Mouse (Mus musculus) bone marrow macrophage, adult 2 months (primary cell): ENCODE data around the gene Onecut3. TPM values are rescaled to one million over a fixed set of nuclear protein-coding genes. Genes with fewer than 3 reads are reported as not detected.

ENCODE experiments used
- H3K27ac ChIP-seq: 2 replicates; pipeline ENCODE4 v1.5.1; 2012; ENCODE audit warnings: low read depth, low read length; ENCODE audit not compliant: insufficient read depth
- H3K4me1 ChIP-seq: 2 replicates; pipeline ENCODE4 v1.6.1; 2012; ENCODE audit warnings: low read length; ENCODE audit not compliant: control insufficient read depth, insufficient read depth
- H3K4me3 ChIP-seq: 2 replicates; pipeline ENCODE4 v1.5.1; 2012; ENCODE audit warnings: mild to moderate bottlenecking, low read length, moderate library complexity; ENCODE audit not compliant: insufficient read depth
- CTCF ChIP-seq: IDR thresholded peaks from 2 replicates; pipeline ENCODE4 v1.5.1; 2012; ENCODE audit warnings: low read depth, mild to moderate bottlenecking, low read length, moderate library complexity
- POLR2A ChIP-seq: IDR thresholded peaks from 2 replicates; pipeline ENCODE4 v1.6.1; 2012; ENCODE audit warnings: mild to moderate bottlenecking, low read depth, low read length, borderline replicate concordance
- polyA plus RNA-seq: library from polyadenylated mRNA; stranded (reverse); fragments of >200 nt; gene quantifications from 2 replicates; pipeline ENCODE4 v1.2.4, GENCODE M21; 2012; ENCODE audit not compliant: missing spikeins, insufficient read depth, insufficient read length

Onecut3 gene
- polyA plus RNA-seq, 1 experiment, result not detected

DNA sequence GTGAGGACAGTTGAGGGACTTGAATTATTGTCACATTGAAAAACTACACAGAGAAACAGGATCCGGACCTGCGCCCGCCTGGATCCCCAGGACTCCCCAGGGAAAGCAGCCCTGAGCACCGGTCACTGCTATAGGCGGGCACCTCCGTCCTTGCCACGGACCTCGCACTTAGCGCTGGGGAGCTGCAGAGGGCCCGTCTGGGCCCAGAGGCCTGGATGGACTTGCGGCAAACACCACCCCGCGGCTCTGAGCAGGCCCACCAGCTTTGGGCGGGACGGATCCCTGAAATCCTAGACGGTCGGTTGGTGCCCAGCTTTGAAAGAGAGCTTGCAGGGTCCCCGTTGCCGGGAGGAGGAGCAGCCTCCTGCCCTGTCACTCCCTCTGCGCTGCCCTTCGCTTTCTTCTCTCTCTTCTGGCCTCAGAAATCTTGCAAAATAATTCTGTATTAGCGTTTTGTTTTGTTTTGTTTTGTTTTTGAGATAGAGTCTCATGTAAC is 8.2 kb downstream of the Onecut3 start:
- Histone ChIP-seq H3K4me3 (no peak overlapping the region), H3K27ac (no peak overlapping the region), H3K4me1 (0 out of 2 replicates have a peak, but pooled peaks cover 3% of the 10 kb centered on the region)
- no peak for TF ChIP-seq CTCF

DNA sequence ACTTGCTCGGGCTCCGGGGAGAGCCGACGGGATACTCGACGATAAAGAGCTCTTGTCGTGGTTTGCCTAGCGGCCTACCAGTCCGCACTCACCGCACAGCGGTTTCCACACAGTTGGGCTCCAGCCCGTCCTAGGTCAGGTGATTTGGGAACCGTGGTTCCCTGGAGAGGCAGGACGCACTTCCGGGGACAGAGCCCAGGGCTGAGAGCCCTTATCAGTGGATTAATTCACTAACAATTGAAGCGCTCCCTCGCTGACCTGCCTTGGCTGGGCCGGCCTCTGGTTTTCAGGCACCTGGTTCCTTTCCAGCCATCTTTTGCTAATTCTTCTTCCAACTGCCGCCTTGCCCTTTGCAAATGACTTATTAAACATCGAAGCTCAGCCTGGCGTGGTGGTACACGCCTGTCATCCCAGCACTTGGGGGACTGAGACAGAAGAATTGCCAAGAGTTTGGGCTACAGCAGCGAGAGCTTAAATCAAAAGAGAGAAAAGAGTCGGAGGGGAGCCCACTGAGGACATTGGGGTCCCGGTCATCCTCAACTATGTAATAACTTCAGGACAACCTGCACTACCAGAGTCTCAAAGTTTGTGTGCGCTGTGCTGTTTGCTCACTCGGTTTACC is 9.1 kb downstream of the Onecut3 start:
- Histone ChIP-seq H3K4me3 (peak overlapping the region; percentile 3; the same call in 1 of the 2 replicates), H3K27ac (no peak overlapping the region), H3K4me1 (0 out of 2 replicates have a peak, but pooled peaks cover 3% of the 10 kb centered on the region)
- TF ChIP-seq CTCF, result no peak
- TF ChIP-seq POLR2A, result no peak

DNA sequence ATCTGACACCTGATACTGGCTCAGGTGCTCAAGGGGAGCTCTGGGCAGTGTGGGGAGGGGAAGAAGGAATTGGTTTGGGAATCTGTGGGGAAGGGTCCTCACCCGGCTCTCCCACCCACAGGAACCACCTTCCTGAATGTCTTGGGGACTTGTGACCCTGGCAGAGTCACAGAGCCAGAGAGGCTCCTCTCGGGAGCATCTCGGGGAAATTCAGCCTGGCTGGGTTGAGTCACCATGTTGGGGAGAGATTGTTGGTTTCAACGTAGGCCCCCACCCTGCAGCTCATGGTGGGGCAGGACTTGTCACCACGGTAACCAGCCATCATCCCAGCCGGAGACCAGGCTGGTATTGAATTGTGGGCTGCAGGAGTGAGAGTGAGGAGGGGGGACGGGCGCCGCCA is 10.1 kb downstream of the Onecut3 start:
- TF ChIP-seq POLR2A, result no peak
- no peak for TF ChIP-seq CTCF
- H3K27ac ChIP-seq, result no peak overlapping the region
- no peak overlapping the region for H3K4me3 ChIP-seq
- peaks cover 3% of the 10 kb centered on the region for H3K4me1 ChIP-seq

DNA sequence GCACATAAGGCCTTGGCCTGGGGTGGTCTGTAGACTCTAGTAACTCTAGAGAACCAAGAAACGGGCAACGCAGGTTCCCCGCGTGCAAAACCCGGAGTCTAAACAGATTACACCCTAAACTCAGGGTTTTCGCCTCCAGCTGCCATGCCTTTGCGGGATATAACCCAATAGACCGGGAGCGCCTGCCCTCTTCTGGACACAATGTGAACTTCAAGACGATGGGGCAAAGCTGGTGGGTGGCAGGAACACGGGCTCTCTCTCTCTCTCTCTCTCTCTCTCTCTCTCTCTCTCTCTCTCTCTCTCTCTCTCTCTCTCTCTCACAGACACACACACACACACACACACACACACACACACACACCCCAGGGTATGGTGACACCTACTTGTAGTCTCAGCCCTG is 11.6 kb downstream of the Onecut3 start:
- Histone ChIP-seq H3K27ac (no peak overlapping the region), H3K4me1 (peaks cover 11% of the 10 kb centered on the region), H3K4me3 (no peak overlapping the region)
- TF ChIP-seq POLR2A, result no peak
- peak; percentile 33; the same call in 1 of the 2 replicates for TF ChIP-seq CTCF

DNA sequence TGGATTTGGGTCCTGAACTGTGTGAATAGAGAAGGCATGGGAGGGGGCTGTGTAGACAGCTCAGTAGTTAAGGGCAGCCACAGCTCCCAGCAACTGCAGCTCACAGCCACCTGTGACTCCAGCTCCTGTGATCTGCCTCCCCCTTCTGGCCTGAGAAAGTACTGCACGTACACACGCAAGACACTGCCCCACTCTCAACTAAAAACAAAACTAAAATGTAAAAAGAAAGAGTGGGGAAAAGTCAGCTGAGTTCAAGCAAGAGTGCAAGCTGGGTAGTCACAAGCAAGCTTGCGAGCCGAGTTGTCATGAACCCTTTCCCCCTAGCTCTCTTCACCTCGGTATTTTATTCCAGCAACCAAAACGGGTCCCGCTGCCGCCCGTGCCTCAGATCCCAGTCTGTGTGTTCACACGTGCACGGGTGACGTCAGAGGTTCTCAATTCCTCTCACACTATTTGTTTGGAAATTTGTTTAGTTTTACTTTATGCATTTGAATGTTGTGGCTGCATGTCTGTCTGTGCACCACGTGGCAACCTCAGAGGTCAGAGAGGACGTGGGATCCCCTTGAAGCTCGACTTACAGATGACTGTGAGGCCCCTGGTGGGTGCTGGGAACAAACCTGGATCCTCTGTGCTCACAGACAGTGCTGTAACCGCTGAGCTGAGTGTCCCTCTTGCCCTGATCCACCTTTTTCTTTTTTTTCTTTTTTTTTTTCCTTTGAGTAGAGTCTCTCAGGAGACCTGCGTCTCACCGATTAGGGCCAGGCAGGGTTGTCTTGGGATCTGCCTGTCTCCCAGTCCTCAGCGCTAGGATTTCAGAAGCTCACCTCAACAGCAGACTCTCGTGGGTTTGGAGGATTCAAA is 15.0 kb downstream of the Onecut3 start:
- TF ChIP-seq CTCF, result peak; percentile 57
- TF ChIP-seq POLR2A, result no peak
- peaks cover 9% of the 10 kb centered on the region for H3K4me1 ChIP-seq
- no peak overlapping the region for H3K27ac ChIP-seq
- peak overlapping the region; percentile 57 for H3K4me3 ChIP-seq

DNA sequence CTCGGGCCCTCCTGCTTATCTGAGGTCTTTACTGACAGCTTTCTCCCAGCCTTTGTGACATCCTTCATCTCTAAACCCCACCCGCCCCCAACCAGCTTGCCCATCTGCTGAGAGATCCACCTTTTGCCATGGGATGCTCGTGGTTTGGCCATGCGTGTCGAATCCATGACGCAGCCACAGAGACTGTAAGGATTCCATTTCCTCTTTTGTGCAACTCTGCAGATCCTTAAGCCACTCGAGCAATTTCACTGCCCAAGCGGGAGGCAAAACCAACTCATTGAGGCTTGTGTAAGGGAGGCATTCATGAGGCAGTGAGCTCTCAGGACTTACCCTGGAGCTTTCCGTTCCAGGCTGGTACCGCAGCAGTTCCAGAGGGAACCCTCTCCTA is 15.6 kb downstream of the Onecut3 start:
- Histone ChIP-seq H3K4me3 (peak overlapping the region; percentile 57; the same call in 1 of the 2 replicates), H3K27ac (no peak overlapping the region), H3K4me1 (peaks cover 9% of the 10 kb centered on the region)
- TF ChIP-seq POLR2A, result no peak
- no peak for TF ChIP-seq CTCF

DNA sequence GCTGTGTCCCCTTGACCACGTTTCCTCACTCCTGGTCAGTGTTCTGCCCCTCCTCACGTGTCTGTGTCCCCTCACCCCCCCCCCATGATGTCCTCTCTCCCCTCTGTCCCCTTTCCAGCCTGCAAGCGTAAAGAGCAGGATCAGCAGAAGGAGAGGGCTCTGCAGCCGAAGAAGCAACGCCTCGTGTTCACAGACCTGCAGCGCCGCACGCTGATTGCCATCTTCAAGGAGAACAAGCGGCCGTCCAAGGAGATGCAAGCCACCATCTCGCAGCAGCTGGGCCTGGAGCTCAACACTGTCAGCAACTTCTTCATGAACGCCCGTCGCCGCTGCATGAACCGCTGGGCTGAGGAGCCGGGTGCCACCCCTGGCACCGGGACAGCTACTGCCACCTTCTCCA is 19.1 kb downstream of the Onecut3 start:
- TF ChIP-seq POLR2A (no peak), CTCF (no peak)
- Histone ChIP-seq H3K4me3 (no peak overlapping the region), H3K27ac (no peak overlapping the region), H3K4me1 (peaks cover 9% of the 10 kb centered on the region)

DNA sequence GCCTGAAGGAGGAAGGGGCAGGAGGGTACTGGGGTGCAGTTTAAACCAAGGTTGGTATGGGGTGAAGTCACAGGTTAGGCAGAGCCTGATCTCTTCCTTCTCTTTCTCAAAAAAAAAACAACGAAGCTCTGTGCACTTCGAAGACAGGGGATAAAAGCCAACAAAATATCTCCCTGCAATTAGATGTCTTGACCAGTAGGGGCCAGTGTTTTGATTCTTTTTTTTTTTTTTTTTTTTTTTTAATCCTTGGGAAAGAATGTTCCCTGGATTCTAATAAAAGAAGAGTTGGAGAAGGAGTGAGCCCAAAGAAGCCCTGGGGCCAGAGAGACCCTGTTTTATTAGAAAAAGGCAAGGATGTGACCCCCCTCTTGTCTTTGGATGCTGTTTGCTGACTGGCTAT is 24.7 kb downstream of the Onecut3 start:
- Histone ChIP-seq H3K4me3 (no peak overlapping the region), H3K27ac (no peak overlapping the region), H3K4me1 (no peaks in the 10 kb centered on the region)
- TF ChIP-seq CTCF (no peak), POLR2A (no peak)

DNA sequence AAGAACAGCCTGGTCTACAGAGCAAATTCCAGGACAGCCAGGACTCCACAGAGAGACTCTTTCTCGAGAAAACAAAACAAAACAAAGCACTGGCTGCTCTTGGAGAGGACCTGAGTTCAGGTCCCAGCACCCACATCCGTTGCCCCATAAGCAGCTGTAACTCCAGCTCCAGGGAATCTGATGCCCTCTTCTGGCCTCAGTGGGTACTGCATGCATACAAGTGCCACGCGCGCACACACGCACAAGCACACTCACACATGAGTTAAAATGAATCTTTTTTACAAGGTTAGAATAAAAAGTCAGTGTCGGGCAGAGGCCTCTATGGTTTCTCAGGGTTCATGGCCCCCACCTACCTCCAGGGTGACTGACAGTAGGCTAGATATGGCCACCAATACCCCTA is 28.7 kb downstream of the Onecut3 start:
- Histone ChIP-seq H3K4me1 (no peaks in the 10 kb centered on the region), H3K27ac (no peak overlapping the region), H3K4me3 (no peak overlapping the region)
- peak; percentile 27; the same call in 1 of the 2 replicates for TF ChIP-seq CTCF
- no peak for TF ChIP-seq POLR2A

DNA sequence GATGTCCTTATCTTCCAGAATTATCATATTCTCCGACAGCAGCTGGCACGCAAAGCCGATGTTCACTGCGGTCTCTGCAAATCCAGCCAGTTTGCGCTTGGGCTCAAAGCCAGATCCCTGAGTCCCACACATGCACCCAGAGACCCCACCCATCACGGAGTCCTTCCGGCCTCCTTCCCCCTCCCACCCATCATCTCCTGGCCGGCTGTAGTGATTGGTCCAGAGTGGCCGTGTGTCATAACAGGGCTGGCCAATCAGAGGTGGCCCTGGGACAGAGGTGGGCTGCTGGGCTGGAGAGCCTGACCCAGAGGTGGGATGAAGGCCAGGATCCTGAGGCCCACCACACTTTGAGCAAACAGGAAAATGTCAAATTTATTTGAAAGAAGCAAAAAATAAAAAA is 31.5 kb downstream of the Onecut3 start:
- TF ChIP-seq CTCF (no peak), POLR2A (no peak)
- Histone ChIP-seq H3K27ac (no peak overlapping the region), H3K4me3 (no peak overlapping the region), H3K4me1 (no peaks in the 10 kb centered on the region)
